Mouse (Mus musculus) midbrain, embryonic 16.5 days (tissue): Measurements from ENCODE around the gene Gm44805. TPM values are rescaled to one million over a fixed set of nuclear protein-coding genes. Genes with fewer than 3 reads are reported as not detected.
A peak's percentile ranks its signal among the peaks of the same experiment; 100 is the strongest.

ENCODE experiments used
- ATAC-seq: fragments of 200-750 bp; cut with Nextera tagmentation; 2 replicates; pipeline ENCODE4 v1.8.0; 2017; ENCODE audit warnings: moderate TSS enrichment
- H3K27ac ChIP-seq: fragments of 300-500 bp; sonication (generic); 2 replicates; pipeline ENCODE4 v1.5.1; 2014; ENCODE audit warnings: mild to moderate bottlenecking, low read length, mixed read lengths
- H3K27me3 ChIP-seq: fragments of 300-500 bp; sonication (generic); 2 replicates; pipeline ENCODE4 v1.6.1; 2014; ENCODE audit warnings: low read depth, low read length, mixed read lengths; ENCODE audit not compliant: control insufficient read depth, insufficient read depth
- H3K36me3 ChIP-seq: fragments of 300-500 bp; sonication (generic); 2 replicates; pipeline ENCODE4 v1.6.1; 2014; ENCODE audit warnings: mild to moderate bottlenecking, low read length, moderate library complexity, mixed read lengths; ENCODE audit not compliant: control insufficient read depth, insufficient read depth
- H3K4me1 ChIP-seq: fragments of 300-500 bp; sonication (generic); 2 replicates; pipeline ENCODE4 v1.6.1; 2014; ENCODE audit warnings: mild to moderate bottlenecking, low read length, mixed read lengths; ENCODE audit not compliant: control insufficient read depth, insufficient read depth
- H3K4me2 ChIP-seq: fragments of 300-500 bp; sonication (generic); 2 replicates; pipeline ENCODE4 v1.6.1; 2014; ENCODE audit warnings: mild to moderate bottlenecking, low read length, mixed read lengths
- H3K4me3 ChIP-seq: fragments of 300-500 bp; sonication (generic); 2 replicates; pipeline ENCODE4 v1.5.1; 2014; ENCODE audit warnings: low read depth, mild to moderate bottlenecking, low read length, moderate library complexity, mixed read lengths
- H3K9ac ChIP-seq: fragments of 300-500 bp; sonication (generic); 2 replicates; pipeline ENCODE4 v1.6.1; 2014; ENCODE audit warnings: low read depth, low read length, mixed read lengths
- H3K9me3 ChIP-seq: fragments of 300-500 bp; sonication (generic); replicated peaks from 2 replicates; pipeline ENCODE4 v1.6.1; 2014; ENCODE audit warnings: mild to moderate bottlenecking, low read length, mixed read lengths; ENCODE audit not compliant: control insufficient read depth, poor library complexity, severe bottlenecking
- WGBS: fragments of 180-500 bp; shearing (Covaris S2); extraction: QIAGEN DNeasy Blood & Tissue Kit; methylation state at CpG from one replicate; pipeline ENCODE4 v1.1.7; 2014; 5-methylcytosine and 5-hydroxymethylcytosine counted together
- polyA plus RNA-seq: library from polyadenylated mRNA; unstranded; fragments of >200 nt; fragmentation: Nextera tagmentation; extraction: Ambion mirVana; gene quantifications from 2 replicates; pipeline ENCODE4 v1.2.1, GENCODE M21; 2015

Gm44805 gene
- polyA plus RNA-seq, 1 experiment from 2014 or later = not detected

DNA sequence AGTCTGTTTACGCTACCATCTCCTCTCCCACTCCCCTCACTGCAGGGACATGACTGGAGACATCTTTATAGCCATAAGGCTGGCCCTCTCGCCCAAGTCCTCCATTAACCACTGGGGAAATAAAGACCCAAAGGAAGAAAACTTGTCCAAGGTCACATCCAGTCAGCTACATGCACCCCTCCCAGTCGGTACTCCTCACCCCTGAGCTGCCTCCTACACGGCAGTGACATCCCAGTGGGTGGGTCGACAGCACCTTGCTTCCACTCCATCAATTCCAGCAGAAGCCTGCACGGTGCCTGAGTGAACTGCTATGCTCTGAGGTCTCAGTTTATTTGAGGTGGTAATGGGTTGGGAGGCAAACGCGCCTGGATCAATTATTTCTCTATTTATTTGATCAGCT is 17.3 kb downstream of the Gm44805 start:
- WGBS = 20% methylated on average over 8 of the region's 8 CpGs
- H3K4me2 ChIP-seq = peak overlapping the region; percentile 92
- ATAC-seq = 0 out of 2 replicates have a peak, but pooled peaks have one; percentile 5

DNA sequence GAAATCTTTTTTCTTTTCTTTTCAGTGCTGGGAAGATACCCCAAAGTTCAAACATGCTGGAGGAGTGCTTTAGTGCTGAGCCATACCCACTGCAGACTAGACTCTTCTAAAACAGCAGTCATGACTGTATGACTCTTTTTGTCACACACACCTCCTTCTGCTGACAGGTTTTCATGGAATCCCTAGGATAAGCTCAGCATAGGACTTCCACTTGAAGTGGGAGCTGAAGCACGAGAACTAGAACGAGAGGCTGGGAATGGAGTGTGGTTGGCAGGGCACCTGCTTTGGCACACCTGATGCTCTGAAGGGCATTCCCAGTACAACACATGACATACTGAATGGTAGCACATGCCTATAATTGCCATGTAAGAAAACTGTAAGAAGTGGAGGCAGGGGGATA is 28.6 kb downstream of the Gm44805 start:
- H3K9ac ChIP-seq = no peak overlapping the region
- H3K4me3 ChIP-seq = no peak overlapping the region
- no peak overlapping the region for H3K4me2 ChIP-seq
- no peaks in the 10 kb centered on the region for H3K9me3 ChIP-seq
- H3K4me1 ChIP-seq = no peaks in the 10 kb centered on the region
- H3K36me3 ChIP-seq = peaks cover 26% of the 10 kb centered on the region
- 98% methylated on average over 2 of the region's 2 CpGs for WGBS
- no peak for ATAC-seq
- no peak overlapping the region for H3K27ac ChIP-seq
- no peaks in the 10 kb centered on the region for H3K27me3 ChIP-seq

More for the DNA sequence above, 17.3 kb downstream of the Gm44805 start:
- Histone ChIP-seq H3K4me1 (peaks cover 29% of the 10 kb centered on the region), H3K9me3 (no peaks in the 10 kb centered on the region), H3K36me3 (no peaks in the 10 kb centered on the region), H3K27me3 (no peaks in the 10 kb centered on the region), H3K9ac (peak overlapping the region; percentile 98), H3K27ac (no peak overlapping the region; the same call in 1 of the 2 replicates), H3K4me3 (peak overlapping the region; percentile 99)

- H3K27ac ChIP-seq = no peak overlapping the region
- 89% methylated on average over 6 of the region's 6 CpGs for WGBS
- peaks cover 31% of the 10 kb centered on the region for H3K36me3 ChIP-seq
- H3K4me1 ChIP-seq = no peaks in the 10 kb centered on the region
- H3K9me3 ChIP-seq = no peaks in the 10 kb centered on the region
- H3K9ac ChIP-seq = no peak overlapping the region
- no peak overlapping the region for H3K4me3 ChIP-seq
- no peak overlapping the region for H3K4me2 ChIP-seq
- no peak for ATAC-seq
- no peaks in the 10 kb centered on the region for H3K27me3 ChIP-seq
Observed at GRCm38 (mm10) chr7:19651063-19651786, 30.0 kb downstream of the Gm44805 start.

GRCm38 (mm10) chr7:19641223-19641622 is 40.0 kb downstream of the Gm44805 start:
- no peak overlapping the region for H3K9ac ChIP-seq
- peaks cover 61% of the 10 kb centered on the region for H3K36me3 ChIP-seq
- H3K27ac ChIP-seq = no peak overlapping the region
- H3K27me3 ChIP-seq = no peaks in the 10 kb centered on the region
- no peak overlapping the region for H3K4me3 ChIP-seq
- no peaks in the 10 kb centered on the region for H3K9me3 ChIP-seq
- ATAC-seq = no peak
- no peaks in the 10 kb centered on the region for H3K4me1 ChIP-seq
- no peak overlapping the region for H3K4me2 ChIP-seq
- WGBS = 94% methylated on average over 4 of the region's 4 CpGs

- Histone ChIP-seq H3K9ac (no peak overlapping the region), H3K9me3 (no peaks in the 10 kb centered on the region), H3K4me1 (no peaks in the 10 kb centered on the region), H3K27ac (no peak overlapping the region), H3K27me3 (no peaks in the 10 kb centered on the region), H3K4me3 (no peak overlapping the region), H3K4me2 (no peak overlapping the region), H3K36me3 (peaks cover 40% of the 10 kb centered on the region)
- ATAC-seq = no peak
- WGBS = 90% methylated on average over 11 of the region's 11 CpGs
Observed at GRCm38 (mm10) chr7:19635074-19635827, 46.0 kb downstream of the Gm44805 start.

DNA sequence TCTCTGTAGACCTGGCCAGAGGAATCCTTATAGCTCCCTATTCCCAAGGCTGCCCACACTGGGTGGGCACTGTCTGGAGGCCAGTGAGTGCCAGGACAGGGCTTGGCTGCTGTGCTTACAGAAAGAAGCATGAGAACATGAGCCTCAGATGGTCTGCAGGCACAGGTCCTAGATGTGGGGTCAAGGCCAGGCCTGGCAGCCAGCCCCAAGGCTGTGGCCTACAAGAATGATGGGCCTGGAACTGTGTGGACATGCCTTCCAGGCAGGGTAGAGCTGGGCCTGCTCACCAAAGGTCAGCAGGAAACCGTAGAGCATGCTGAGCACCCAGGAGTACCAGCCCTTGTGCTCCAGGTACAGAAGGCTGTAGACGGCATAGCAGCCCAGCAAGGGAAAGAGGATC is 46.6 kb downstream of the Gm44805 start:
- H3K36me3 ChIP-seq = peaks cover 38% of the 10 kb centered on the region
- ATAC-seq = no peak
- WGBS = 97% methylated on average over 2 of the region's 2 CpGs

DNA sequence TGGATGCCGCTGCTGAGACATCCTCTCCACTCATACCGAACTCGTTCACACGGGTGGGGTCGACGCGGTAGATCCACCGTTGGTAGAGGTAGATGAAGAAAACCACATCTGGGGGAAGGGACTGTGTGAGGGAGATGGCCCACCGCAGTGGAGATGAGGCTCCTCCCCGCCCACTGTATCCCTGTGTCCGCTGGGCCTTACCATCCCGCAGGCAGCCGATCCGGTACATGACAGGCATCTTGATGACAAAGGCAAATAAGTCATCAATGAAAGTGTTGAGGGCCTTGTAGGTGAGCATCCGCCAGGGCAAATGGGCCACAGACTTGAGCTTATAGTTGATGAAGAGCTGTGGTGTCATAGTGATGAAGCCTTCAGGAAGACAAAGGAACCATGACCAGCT is 47.4 kb downstream of the Gm44805 start:
- H3K36me3 ChIP-seq = peaks cover 32% of the 10 kb centered on the region
- ATAC-seq = no peak
- peaks cover 4% of the 10 kb centered on the region; the same call in 1 of the 2 replicates for H3K4me1 ChIP-seq
- no peak overlapping the region for H3K4me2 ChIP-seq
- WGBS = 94% methylated on average over 15 of the region's 15 CpGs
- no peak overlapping the region for H3K27ac ChIP-seq
- no peaks in the 10 kb centered on the region for H3K9me3 ChIP-seq
- H3K27me3 ChIP-seq = no peaks in the 10 kb centered on the region
- no peak overlapping the region for H3K4me3 ChIP-seq
- no peak overlapping the region for H3K9ac ChIP-seq

More for the DNA sequence above, 46.6 kb downstream of the Gm44805 start:
- H3K4me2 ChIP-seq = no peak overlapping the region
- no peak overlapping the region for H3K27ac ChIP-seq
- no peaks in the 10 kb centered on the region for H3K9me3 ChIP-seq
- H3K27me3 ChIP-seq = no peaks in the 10 kb centered on the region
- H3K4me1 ChIP-seq = peaks cover 2% of the 10 kb centered on the region; the same call in 1 of the 2 replicates
- no peak overlapping the region for H3K4me3 ChIP-seq
- H3K9ac ChIP-seq = no peak overlapping the region

DNA sequence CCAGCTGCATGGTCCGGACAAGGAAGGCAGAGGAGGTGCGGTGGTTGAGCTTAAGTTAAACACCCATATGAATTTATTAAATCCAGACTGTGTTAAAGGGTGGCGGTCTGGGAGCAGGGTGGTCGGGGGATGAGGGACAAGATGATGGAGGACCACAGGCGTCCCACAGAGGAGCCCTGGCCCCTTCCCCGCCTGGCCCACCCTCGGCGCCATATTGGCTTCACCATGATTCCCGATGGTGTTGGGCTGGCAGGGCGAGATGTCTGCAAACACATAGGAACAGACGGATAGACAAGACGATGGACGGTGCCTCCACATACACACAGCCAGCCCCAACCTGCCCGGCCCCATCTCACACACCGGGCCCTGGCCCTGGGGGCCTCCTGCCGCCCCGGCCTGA is 48.0 kb downstream of the Gm44805 start:
- H3K27ac ChIP-seq = no peak overlapping the region
- no peak for ATAC-seq
- no peak overlapping the region for H3K4me3 ChIP-seq
- 95% methylated on average over 17 of the region's 17 CpGs for WGBS
- H3K9ac ChIP-seq = no peak overlapping the region
- no peaks in the 10 kb centered on the region for H3K9me3 ChIP-seq
- peaks cover 26% of the 10 kb centered on the region for H3K36me3 ChIP-seq
- no peaks in the 10 kb centered on the region for H3K27me3 ChIP-seq
- peaks cover 5% of the 10 kb centered on the region; the same call in 1 of the 2 replicates for H3K4me1 ChIP-seq
- no peak overlapping the region for H3K4me2 ChIP-seq

- H3K9me3 ChIP-seq = no peaks in the 10 kb centered on the region
- H3K4me2 ChIP-seq = no peak overlapping the region
- H3K9ac ChIP-seq = no peak overlapping the region
- no peak for ATAC-seq
- H3K27ac ChIP-seq = no peak overlapping the region
- H3K4me1 ChIP-seq = peaks cover 9% of the 10 kb centered on the region; the same call in 1 of the 2 replicates
- H3K4me3 ChIP-seq = no peak overlapping the region
- peaks cover 24% of the 10 kb centered on the region for H3K36me3 ChIP-seq
- H3K27me3 ChIP-seq = no peaks in the 10 kb centered on the region
Observed at GRCm38 (mm10) chr7:19632720-19633119, 48.5 kb downstream of the Gm44805 start.
